Mouse (Mus musculus) T-helper 2 cell (primary cell): ENCODE data around the gene Mid1.

Experiments used
- in situ Hi-C: fragments of 300-600 bp; cut with MboI, MseI; formaldehyde crosslinking; loops from one replicate; pipeline ENCODE4 v1.15.1; 2025; ENCODE audit warnings: high pct_unique_total_duplicates

Mid1 gene

GRCm38 (mm10) chrX:169685131-169685530 lies at the start of gene Mid1:
Gene Mid1, plus strand, starts transcription at chrX:169685199.
- in situ Hi-C loops, result no loop called here

- in situ Hi-C loops, result no loop called here
Measured at GRCm38 (mm10) chrX:169673056-169673455, 11.9 kb upstream of the Mid1 start.

DNA sequence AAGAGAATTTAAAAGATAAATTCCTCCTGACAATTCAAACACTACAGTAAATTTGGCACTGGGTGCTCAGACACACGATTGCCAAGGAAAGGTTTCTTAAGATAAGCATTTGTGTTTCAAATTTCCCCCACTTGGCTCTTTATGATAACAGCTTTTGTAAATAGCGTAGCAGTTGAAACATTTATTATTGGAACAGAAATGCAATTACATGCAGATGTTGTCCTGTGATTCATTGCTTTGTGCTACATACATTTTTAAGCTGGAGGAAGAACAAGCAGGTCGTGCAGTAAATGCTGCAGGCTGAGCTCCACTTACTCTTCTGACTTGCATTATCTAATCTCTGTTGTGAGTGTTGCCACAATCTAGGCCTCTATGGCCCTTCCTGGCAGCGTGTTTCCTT lies 8.7 kb upstream of the Mid1 start:
- in situ Hi-C loops, result no loop called here

GRCm38 (mm10) chrX:169685731-169686130 lies 732 bp downstream of the Mid1 start:
- in situ Hi-C loops, result no loop called here

DNA sequence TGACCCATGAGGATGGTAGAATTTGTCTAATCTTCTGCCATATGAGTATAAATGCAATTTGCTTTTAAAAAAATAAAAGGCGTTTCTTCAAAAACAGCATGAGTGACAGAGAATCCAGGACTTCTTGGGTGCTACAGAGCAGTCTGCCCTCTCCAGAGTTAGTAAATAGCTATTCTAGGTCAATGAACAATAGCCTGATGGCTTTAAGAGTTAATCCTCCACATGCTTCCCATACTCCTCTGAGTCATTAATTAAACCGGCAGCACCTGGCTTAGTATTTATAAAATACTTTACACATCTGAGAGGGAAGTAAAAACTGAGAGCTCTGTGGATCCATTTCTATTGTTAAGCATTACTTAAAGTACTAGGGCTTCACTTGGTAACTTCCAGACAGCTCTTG lies 6.2 kb downstream of the Mid1 start:
- in situ Hi-C loops, result no loop called here

DNA sequence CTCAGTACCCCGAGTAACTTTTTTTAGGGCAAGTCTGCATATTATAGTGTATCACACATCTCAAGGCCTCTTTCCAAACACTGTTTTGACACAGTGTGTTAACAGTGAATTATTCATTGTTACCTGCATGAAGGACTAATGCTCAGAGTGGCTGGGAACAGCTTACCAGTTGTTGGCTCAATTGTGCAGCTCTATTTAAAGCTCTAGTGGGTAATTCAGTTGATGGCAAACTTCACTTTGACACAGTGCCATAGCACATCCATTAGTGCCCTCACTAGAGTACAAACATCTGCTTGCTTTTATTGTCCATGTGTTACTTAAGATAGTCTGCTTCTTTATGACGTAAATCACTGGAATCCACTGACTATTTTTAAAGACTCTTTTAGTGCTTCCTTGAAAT lies 6.7 kb downstream of the Mid1 start:
- in situ Hi-C loops, result no loop called here

GRCm38 (mm10) chrX:169692225-169692909 lies 7.4 kb downstream of the Mid1 start:
- in situ Hi-C loops, result no loop called here

DNA sequence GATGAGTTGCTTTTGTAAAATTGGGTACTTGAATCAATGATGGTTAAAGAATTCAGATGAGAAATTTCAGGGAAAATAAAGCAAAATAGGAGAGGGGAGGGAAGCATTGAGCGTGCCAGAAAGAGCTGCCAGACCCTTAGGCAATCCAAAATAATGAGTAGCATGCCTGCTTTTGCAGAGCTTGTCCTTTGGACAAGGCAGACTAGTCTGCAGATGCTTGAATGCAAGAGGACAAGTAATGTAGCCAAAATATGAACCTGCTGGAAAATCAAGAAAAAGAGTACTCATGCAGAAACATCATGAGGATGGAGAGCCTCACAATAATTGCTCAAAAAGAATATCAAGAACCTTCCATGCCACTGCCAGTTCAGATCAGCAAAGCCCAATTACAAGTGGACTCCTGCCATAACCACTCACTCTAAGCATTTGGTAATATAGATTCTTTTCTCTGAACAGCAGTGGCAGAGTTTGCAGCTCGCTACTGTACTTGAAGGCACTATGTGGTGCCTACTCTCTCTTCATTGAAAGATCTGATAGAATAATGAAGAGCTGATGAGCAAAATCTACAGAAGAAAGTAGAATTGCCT lies 19.1 kb downstream of the Mid1 start:
- in situ Hi-C loops, result no loop called here

DNA sequence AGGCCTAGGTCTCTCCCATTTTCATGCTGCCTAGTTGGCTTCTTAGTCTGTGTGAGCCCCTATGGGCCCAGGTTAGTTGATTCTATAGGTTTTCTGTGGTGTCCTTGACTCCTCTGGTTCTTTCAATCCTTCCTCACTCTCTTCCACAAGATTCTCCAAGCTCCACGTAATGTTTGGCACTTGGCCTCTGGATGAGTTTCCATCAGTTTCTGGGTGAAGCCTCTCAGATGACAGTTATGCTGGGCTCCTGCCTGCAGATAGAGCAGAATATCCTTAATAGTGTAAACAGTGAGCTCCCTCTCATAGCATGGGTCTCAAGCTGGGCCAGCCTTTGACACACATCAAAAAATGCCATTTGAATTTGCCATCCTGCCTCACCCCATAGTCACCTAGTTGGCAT lies 38.5 kb downstream of the Mid1 start:
- in situ Hi-C loops, result no loop called here

DNA sequence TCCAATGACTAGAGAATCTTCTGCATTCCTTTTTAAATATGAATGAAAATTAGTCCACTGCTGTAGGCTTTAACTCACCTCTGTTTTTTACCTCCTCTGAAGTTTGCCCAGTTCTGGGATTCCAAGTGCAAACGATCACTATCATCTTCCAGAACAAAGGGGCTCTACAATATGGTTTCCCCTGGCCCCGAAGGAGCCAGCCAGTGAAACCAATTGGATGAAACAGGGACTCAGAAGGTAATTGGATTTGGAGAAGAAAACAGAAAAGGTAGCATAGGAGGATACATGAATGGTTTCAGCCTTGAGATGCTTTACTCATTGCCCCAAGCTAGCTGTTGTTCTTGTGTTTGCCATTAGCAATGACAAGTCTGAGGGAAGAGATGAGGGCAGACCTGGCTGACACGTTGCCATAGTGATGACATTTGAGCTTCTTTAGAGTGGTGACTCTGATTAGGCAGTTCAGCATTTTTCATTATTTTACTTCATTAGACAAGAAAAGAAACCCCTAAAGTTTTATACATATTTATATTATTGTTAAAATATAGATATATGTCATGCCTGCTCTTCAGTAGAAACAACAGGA lies 50.5 kb downstream of the Mid1 start:
- in situ Hi-C loops, result no loop called here

DNA sequence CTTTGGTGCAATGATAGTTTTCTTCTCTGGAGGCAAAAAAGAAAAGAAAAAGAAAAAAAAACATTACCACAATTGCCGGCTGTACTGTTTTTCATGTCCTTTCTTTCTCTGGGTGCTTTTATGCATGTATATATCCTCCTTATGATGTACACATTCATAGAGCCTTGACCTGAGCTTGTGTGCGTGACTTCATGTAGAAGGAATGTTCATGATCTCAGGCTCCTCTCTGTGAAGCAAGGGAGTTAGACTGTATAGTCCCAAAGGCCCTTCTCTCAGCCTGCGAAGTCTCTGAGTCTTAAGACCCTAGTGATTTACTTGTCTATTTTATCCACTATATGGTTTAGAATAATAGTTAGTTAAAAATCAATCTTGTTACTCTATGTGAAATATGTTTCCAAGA lies 73.0 kb downstream of the Mid1 start:
- in situ Hi-C loops, result no loop called here

DNA sequence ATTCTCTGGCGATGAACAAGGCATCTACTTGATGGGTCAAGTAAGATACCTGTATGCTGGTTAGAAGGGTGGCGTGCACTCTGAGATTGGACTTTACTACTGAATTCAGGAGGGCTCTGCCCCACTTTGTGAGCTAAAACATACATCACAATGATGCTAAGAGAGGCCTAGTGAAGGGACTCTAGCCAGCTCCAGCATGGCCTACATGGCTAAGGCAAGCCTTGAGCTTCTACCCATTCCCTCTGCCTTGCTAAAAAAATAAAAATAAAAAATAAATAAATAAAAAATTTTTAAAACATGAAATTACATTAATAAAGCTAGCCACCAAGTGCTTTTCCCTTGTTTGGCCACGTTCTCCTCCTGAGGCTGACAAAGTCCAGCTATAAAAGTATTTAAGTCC lies 94.5 kb downstream of the Mid1 start, which contains the start of gene 4933400A11Rik:
TSS of gene 4933400A11Rik (minus strand) at position 101 of the 400 bp plus-strand sequence.
- in situ Hi-C loops, result no loop called here

- in situ Hi-C loops, result loop anchor here (10.0 kb wide), 1 partner anchor 175 kb away; no protein-coding TSS in a partner anchor
Measured at GRCm38 (mm10) chrX:169789702-169790101, 104.7 kb downstream of the Mid1 start.

DNA sequence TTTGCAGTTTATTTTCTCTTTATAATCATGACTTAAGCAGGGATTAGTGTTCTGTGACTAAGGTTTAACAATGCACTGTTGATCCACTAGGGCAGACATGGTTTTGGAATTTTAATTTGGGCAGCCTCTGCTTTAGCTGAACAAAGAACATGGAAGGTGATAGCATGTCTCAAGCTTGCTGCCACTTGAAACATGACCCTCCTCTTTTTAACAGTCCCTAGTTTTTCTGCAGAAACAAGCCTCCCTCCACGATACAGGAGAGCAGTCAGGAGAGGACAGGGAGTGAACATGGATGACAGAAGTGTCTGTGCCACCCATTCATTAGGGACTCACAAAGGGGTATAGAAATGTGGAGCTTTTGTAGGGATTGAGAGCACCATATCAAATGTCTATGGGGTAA lies 107.9 kb downstream of the Mid1 start:
- in situ Hi-C loops, result loop anchor here (10.0 kb wide), 1 partner anchor 172 kb away; no protein-coding TSS in a partner anchor

DNA sequence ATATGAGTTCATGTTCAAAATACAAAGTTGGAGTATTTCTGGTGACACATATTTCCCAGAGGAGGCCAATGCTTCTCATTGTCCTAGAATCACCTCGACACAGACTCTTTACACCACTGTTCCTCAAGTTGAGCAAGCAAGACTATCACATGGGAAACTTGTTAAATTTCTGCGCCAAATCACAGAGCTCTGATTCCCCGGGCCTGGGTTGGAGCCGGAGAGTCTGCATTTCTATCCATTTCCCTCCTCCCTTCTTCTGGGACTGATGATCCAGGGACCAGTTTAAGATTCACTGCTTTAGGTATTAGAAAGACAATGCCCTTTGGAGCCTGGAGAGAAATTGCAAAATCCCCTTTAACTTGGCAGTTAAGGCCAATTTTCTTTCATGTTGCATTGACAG lies 109.4 kb downstream of the Mid1 start:
- in situ Hi-C loops, result loop anchor here (10.0 kb wide), 1 partner anchor 170 kb away; no protein-coding TSS in a partner anchor

DNA sequence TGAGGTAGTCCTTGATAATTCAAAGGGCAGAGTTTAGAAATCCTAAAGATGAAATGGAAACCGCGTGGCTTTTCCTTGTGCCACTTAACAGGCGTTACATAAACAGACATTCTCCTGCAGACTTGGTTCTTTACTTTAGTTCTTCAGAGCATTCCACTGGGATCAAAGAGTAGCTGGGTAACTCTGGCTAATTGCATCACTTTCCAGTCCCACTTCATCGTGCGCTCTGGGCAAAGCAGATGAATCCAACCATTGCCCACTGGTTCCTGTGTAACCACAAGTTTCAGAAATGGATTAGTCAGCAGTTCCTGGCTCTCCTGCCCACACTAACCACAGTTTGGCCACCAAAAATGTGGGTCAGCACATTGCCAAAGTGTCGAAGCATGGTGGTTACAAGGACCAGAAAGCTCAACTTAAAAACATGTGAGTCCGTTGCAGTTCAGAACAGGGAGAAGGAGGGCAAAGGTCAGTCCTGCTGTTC lies 109.9 kb downstream of the Mid1 start:
- in situ Hi-C loops, result loop anchor here (10.0 kb wide), 1 partner anchor 170 kb away; no protein-coding TSS in a partner anchor

GRCm38 (mm10) chrX:169797148-169797547 lies 112.1 kb downstream of the Mid1 start:
- in situ Hi-C loops, result loop anchor here (10.0 kb wide), 1 partner anchor 168 kb away; no protein-coding TSS in a partner anchor

- in situ Hi-C loops, result loop anchor here (10.0 kb wide), 1 partner anchor 166 kb away; no protein-coding TSS in a partner anchor
Measured at GRCm38 (mm10) chrX:169798987-169799680, 114.1 kb downstream of the Mid1 start.

GRCm38 (mm10) chrX:169800238-169800637 lies 115.2 kb downstream of the Mid1 start:
- in situ Hi-C loops, result no loop called here

DNA sequence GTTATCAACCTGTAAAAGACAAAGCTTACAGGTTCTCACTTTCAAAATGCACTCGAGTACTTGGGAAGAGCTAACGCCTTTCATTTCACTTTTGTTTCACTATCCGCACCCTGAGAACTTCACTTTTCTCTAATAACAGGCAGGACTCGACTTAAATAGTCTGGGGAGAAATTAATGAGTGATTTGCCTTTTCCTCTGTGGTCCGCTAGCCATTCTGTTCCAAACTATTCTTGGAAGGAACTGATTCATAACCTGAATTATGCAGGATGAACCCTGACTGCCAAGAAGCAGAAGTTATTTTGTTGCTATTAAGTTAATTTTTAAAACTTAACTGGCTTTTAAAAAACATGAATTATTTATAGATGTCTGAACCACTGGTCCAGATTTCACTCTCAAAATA lies 120.8 kb downstream of the Mid1 start:
- in situ Hi-C loops, result no loop called here

DNA sequence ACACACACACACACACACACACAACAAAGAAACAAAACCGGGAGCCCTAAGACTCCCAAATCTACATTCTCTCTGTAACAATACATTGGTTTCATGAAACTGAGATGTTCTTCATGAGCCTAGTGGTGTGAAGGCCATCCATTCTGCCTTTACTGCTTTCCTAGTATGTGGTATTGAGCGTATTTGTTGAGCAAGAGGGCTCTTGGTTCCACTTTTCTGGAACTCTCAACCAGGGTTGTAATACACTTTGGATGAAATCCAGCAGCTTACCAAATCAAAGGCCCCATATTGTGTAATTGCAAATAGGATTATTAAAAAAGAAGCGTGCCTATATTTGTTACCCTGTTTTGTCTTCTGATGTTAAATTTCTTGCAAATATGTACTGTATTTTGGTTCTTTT lies 122.7 kb downstream of the Mid1 start:
- in situ Hi-C loops, result no loop called here

- in situ Hi-C loops, result no loop called here
Measured at GRCm38 (mm10) chrX:169811318-169811717, 126.3 kb downstream of the Mid1 start.
